Mouse (Mus musculus): Measurements from ENCODE around the gene Abhd12. TPM values are rescaled to one million over a fixed set of nuclear protein-coding genes. Genes with fewer than 3 reads are reported as not detected.

Abhd12 gene
- polyA plus RNA-seq, 1 experiment from 2014 or later: 47.9 TPM

DNA sequence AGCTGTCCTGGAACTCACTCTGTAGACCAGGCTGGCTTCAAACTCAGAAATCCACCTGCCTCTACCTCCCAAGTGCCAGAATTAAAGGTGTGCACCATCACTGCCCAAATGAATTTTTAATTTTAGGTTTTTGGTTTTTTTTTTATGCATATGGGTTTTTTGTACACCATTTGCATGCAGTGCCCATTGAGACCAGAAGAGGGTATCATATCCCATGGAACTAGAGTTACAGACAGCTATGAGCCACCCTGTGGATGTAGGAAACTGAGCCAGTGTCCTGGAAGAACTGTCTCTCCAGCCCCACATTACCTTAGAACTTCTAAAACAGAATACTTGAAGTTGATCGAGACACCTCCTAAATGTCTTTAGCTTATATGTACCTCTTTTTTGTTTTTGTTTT lies 101.5 kb downstream of the Abhd12 start:
- ATAC-seq (ENCODE audit: insufficient number of reproducible peaks, low FRiP score): no peak

DNA sequence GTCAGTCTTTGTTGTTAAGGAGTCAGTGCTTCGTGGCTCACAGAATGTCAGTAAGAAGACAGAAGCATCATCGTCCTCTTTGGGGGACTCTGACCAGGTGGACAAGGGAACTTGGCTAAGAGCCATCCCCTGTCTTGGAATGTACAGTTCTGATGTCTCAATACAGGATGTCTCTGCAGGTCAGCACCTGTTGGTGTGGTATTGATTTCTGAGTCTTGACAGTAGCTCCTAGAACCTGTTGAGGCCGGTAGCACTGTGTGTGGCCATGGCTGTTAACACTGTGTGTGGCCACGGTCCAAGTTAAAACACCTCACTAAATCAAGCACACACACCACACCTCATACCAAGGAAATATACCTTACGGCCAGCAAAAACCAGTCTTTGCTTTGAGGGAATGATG lies 103.9 kb downstream of the Abhd12 start:
- Histone ChIP-seq H3K27me3 (replicated peaks) (no peaks in the 10 kb centered on the region), H3K27ac (ENCODE audit: poor library complexity, severe bottlenecking) (no peak overlapping the region), H3K4me2 (no peak overlapping the region), H3K9ac (no peak overlapping the region), H3K4me3 (no peak overlapping the region), H3K36me3 (peaks cover 87% of the 10 kb centered on the region), H3K9me3 (replicated peaks) (no peaks in the 10 kb centered on the region; the same call in 1 of the 2 replicates), H3K4me1 (replicated peaks) (peaks cover 4% of the 10 kb centered on the region)
- peak; percentile 10; the same call in 1 of the 2 replicates for ATAC-seq (ENCODE audit: insufficient number of reproducible peaks, low FRiP score)
- 91% methylated on average over 5 of the region's 5 CpGs for WGBS

More for the DNA sequence above, 101.5 kb downstream of the Abhd12 start:
- H3K4me1 ChIP-seq (replicated peaks): peaks cover 2% of the 10 kb centered on the region
- WGBS: 85% methylated on average over 1 of the region's 1 CpGs
- no peak overlapping the region for H3K9ac ChIP-seq
- no peak overlapping the region for H3K27ac ChIP-seq (ENCODE audit: poor library complexity, severe bottlenecking)
- H3K27me3 ChIP-seq (replicated peaks): no peaks in the 10 kb centered on the region
- peaks cover 93% of the 10 kb centered on the region for H3K36me3 ChIP-seq
- no peak overlapping the region for H3K4me2 ChIP-seq
- H3K9me3 ChIP-seq (replicated peaks): no peaks in the 10 kb centered on the region; the same call in 1 of the 2 replicates
- no peak overlapping the region for H3K4me3 ChIP-seq

DNA sequence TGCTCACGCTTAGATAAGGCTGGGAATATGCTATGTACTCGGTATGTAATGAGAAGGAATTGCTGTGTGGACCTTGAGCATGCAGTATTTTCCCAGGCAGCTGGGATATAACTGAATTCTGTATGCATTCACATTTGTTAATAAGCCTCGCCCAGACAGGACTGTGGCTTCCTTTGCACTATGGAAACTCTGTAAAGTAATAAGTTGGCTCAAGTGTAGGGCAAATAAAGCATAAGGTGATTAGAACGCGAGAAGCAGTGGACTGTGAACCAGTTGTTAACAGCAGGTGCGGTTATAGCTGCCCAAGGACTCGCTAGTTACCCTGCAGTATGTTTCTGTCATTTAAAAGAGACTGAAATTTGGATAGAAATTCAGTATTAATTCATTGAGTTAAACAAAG lies 106.5 kb downstream of the Abhd12 start:
- ATAC-seq (ENCODE audit: insufficient number of reproducible peaks, low FRiP score): no peak
- H3K4me3 ChIP-seq: no peak overlapping the region
- H3K4me1 ChIP-seq (replicated peaks): peaks cover 4% of the 10 kb centered on the region
- no peak overlapping the region for H3K9ac ChIP-seq
- WGBS: 74% methylated on average over 7 of the region's 7 CpGs
- no peaks in the 10 kb centered on the region; the same call in 1 of the 2 replicates for H3K9me3 ChIP-seq (replicated peaks)
- no peaks in the 10 kb centered on the region for H3K27me3 ChIP-seq (replicated peaks)
- H3K4me2 ChIP-seq: no peak overlapping the region
- peaks cover 88% of the 10 kb centered on the region for H3K36me3 ChIP-seq
- H3K27ac ChIP-seq (ENCODE audit: poor library complexity, severe bottlenecking): no peak overlapping the region

DNA sequence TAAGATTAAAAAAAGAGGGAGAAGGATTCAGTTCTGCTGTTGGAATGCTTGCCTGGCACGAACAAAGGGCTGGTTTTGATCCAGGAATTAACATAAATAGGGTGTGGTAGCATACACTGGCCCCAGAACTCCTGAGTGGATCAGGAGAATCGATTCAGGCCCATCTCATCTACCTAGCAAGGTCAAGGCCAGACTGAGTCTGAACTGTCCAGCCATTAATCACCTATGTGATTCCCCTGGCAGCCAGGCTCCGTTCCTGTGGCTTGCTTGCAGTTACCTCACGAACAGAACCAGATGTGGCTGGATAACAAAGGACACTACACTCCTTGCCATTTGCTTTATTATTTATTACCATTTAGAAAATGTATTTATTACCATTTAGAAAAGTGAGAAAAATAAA lies 111.2 kb downstream of the Abhd12 start:
- no peak overlapping the region for H3K4me2 ChIP-seq
- no peak overlapping the region for H3K4me3 ChIP-seq
- WGBS: 83% methylated on average over 4 of the region's 4 CpGs
- H3K9me3 ChIP-seq (replicated peaks): no peaks in the 10 kb centered on the region
- peaks cover 68% of the 10 kb centered on the region for H3K36me3 ChIP-seq
- no peaks in the 10 kb centered on the region for H3K27me3 ChIP-seq (replicated peaks)
- H3K9ac ChIP-seq: no peak overlapping the region
- ATAC-seq (ENCODE audit: insufficient number of reproducible peaks, low FRiP score): no peak
- peaks cover 16% of the 10 kb centered on the region for H3K4me1 ChIP-seq (replicated peaks)
- no peak overlapping the region for H3K27ac ChIP-seq (ENCODE audit: poor library complexity, severe bottlenecking)

DNA sequence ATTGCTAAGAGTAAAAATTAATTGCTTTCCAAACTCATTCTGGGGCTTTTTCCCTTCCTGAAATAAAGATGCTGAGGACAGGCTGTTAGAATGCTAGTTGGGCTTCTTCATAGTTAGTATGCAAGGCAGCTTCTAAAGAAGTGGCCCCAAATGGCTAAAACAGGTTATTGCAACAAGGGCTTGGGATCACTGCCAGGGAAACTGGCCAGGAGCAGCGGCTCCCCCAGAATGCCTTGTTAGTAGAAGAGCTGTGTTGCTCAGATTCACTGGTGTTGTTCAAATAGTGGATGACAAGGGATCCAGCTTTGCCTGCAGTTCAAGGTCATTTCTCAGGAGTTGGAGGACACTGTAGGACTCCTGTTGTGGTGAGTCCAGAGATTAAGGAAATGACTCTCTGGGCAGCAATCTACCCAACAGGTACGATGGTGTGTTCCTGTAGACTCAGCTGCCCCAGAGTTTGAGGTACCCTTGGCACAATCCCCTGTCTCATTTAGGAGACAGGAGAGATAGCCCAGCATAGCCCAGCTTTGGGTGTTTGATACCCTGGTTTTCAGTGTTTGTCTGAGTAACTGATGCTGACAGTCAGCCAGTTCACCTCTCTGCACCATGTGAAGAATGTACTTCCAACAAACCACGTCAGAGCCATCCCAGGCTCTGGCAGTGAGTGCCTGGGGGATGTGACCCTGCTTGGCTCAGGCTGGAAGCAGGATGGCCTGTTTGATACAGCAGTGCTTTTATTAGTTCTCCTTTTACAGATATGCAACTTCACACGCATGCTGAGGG lies 115.6 kb downstream of the Abhd12 start:
- peaks cover 34% of the 10 kb centered on the region for H3K36me3 ChIP-seq
- WGBS: 36% methylated on average over 4 of the region's 4 CpGs
- H3K4me2 ChIP-seq: peak overlapping the region; percentile 84
- H3K9ac ChIP-seq: peak overlapping the region; percentile 26
- peaks cover 25% of the 10 kb centered on the region for H3K4me1 ChIP-seq (replicated peaks)
- H3K4me3 ChIP-seq: peak overlapping the region; percentile 18
- peak overlapping the region; percentile 88 for H3K27ac ChIP-seq (ENCODE audit: poor library complexity, severe bottlenecking)
- no peak for ATAC-seq (ENCODE audit: insufficient number of reproducible peaks, low FRiP score)
- H3K27me3 ChIP-seq (replicated peaks): no peaks in the 10 kb centered on the region
- no peaks in the 10 kb centered on the region for H3K9me3 ChIP-seq (replicated peaks)

DNA sequence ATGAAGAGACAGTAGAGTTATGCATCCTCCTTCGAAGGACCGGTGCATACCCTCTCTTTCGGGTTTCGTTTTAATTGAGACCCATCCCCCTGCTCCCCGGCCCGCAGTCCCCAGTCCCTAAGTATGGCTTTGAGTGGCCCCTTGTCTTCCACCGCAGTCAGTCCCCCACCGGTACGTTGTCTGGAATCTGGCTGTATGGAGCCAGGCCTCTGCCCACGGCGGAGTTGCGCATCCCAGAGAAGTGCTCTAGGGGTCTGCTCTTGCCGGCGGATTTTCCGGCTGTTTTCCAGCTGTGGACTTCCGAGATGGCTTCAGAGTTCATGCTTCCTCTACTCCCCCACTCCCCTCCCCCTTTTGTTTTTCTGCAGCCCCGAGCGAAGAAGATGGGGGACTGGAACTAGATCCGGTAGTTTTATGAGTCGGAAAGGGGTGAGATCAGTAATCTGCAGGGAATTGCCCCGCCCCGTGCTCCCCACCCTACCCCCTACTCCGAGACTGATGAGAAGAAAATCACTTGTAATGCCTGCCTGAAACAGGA lies 117.2 kb downstream of the Abhd12 start:
- WGBS: under 1% methylated on average over 23 of the region's 23 CpGs
- ATAC-seq (ENCODE audit: insufficient number of reproducible peaks, low FRiP score): peak; percentile 27

DNA sequence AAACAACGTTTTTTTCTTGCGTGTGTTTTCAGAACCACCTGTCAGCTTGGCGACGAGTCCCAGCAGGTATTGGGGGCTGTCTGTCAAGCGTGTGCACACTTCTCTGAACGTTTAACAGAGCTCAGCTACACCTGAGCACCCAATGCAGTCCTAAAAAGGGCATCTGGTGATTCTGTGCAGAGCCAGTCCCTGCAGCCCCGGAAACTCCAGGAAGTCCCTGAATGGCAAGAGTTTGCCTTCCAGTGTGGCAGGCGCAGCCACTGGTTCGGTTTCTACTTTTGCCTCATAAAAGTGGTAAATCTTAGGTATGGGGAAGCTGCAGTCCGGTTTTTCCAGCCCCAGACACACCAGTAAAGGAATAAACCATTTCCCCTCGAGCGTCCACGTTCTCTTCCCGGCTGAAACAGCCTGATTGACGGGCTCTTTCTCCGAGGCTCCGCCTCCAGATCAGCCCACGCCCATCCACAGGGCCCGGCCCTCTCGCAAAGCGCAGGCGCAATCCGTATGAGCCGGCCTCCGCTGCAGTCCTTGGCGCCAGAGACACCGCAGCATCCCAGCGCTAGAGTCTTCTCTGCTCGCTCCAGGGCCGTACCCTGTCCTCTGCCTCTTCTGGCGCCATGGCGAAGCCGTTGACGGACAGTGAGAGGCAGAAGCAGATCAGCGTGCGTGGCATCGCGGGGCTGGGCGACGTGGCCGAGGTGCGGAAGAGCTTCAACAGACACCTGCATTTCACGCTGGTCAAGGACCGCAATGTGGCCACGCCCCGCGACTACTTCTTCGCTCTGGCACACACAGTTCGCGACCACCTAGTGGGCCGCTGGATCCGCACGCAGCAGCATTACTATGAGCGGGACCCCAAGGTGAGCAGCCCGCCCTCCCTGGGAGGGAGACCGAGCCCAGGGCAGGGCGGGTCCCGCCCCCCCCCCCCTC lies 118.0 kb downstream of the Abhd12 start, which contains the start of gene Pygb:
Pygb (plus strand) TSS at position 485 of the 930 bp plus-strand sequence.
- peaks cover 25% of the 10 kb centered on the region for H3K4me1 ChIP-seq (replicated peaks)
- peak within 1 kb of the TSS; percentile 84 for H3K4me2 ChIP-seq
- peak within 1 kb of the TSS; percentile 92 for H3K9ac ChIP-seq
- no peaks in the 10 kb centered on the region for H3K9me3 ChIP-seq (replicated peaks)
- WGBS: 2% methylated on average over 56 of the region's 58 CpGs
- H3K4me3 ChIP-seq: peak within 1 kb of the TSS; percentile 86
- peak; percentile 95 for ATAC-seq (ENCODE audit: insufficient number of reproducible peaks, low FRiP score)
- peaks cover 12% of the 10 kb centered on the region for H3K36me3 ChIP-seq
- H3K27me3 ChIP-seq (replicated peaks): no peaks in the 10 kb centered on the region
- peak within 1 kb of the TSS; percentile 88 for H3K27ac ChIP-seq (ENCODE audit: poor library complexity, severe bottlenecking)

More for the DNA sequence above, 117.2 kb downstream of the Abhd12 start:
- peak overlapping the region; percentile 86 for H3K4me3 ChIP-seq
- peaks cover 19% of the 10 kb centered on the region for H3K36me3 ChIP-seq
- H3K27ac ChIP-seq (ENCODE audit: poor library complexity, severe bottlenecking): peak overlapping the region; percentile 88
- H3K4me1 ChIP-seq (replicated peaks): peaks cover 25% of the 10 kb centered on the region
- H3K9me3 ChIP-seq (replicated peaks): no peaks in the 10 kb centered on the region
- no peaks in the 10 kb centered on the region for H3K27me3 ChIP-seq (replicated peaks)
- H3K4me2 ChIP-seq: peak overlapping the region; percentile 84
- peak overlapping the region; percentile 92 for H3K9ac ChIP-seq

DNA sequence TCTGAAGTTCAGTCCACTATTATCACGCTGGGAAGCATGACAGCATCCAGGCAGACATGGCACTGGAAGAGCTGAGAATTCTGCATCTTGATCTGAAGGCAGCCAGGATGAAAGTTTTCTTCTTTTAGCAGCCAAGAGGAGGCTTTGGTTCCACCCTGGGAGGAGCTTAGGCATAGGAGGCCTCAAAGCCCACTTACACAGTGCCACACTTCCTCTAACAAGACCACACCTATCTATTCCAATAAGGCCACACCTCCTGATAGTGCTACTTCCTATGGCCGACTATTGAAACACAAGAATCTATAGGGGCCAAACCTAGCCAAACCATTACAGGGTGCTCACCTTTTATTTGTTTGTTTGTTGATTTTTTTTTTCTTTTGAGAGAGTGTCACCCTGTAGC lies 121.7 kb downstream of the Abhd12 start:
- no peak for ATAC-seq (ENCODE audit: insufficient number of reproducible peaks, low FRiP score)
- Histone ChIP-seq H3K4me3 (no peak overlapping the region), H3K4me2 (no peak overlapping the region), H3K9ac (no peak overlapping the region), H3K36me3 (no peaks in the 10 kb centered on the region), H3K27ac (ENCODE audit: poor library complexity, severe bottlenecking) (no peak overlapping the region), H3K27me3 (replicated peaks) (no peaks in the 10 kb centered on the region), H3K9me3 (replicated peaks) (no peaks in the 10 kb centered on the region), H3K4me1 (replicated peaks) (peaks cover 24% of the 10 kb centered on the region)
- WGBS: 68% methylated on average over 2 of the region's 2 CpGs

Other genes starting within 250 kb of the Abhd12 start
- gene Acss1, start 236.2 kb downstream of the Abhd12 start, polyA plus RNA-seq (2016; fragmentation: Nextera tagmentation; extraction: Ambion mirVana): 11.1 and 12.7 TPM in 2 replicates
- gene Vsx1, start 215.4 kb downstream of the Abhd12 start, polyA plus RNA-seq (2016; fragmentation: Nextera tagmentation; extraction: Ambion mirVana): not detected in 2 replicates
- gene Entpd6, start 155.7 kb downstream of the Abhd12 start, polyA plus RNA-seq (2016; fragmentation: Nextera tagmentation; extraction: Ambion mirVana): 21.1 and 21.2 TPM in 2 replicates
- 212 and 213 TPM in 2 replicates for gene Pygb, start 118.0 kb downstream of the Abhd12 start, polyA plus RNA-seq (2016; fragmentation: Nextera tagmentation; extraction: Ambion mirVana)
- 30.5 and 34.2 TPM in 2 replicates for gene Gins1, start 659 bp upstream of the Abhd12 start, polyA plus RNA-seq (2016; fragmentation: Nextera tagmentation; extraction: Ambion mirVana)
- 6.7 and 8.4 TPM in 2 replicates for gene Ninl, start 134.6 kb upstream of the Abhd12 start, polyA plus RNA-seq (2016; fragmentation: Nextera tagmentation; extraction: Ambion mirVana)
- gene Nanp, start 134.7 kb upstream of the Abhd12 start, polyA plus RNA-seq (2016; fragmentation: Nextera tagmentation; extraction: Ambion mirVana): 23.5 and 23.7 TPM in 2 replicates
- gene Gm14151, start 187.6 kb upstream of the Abhd12 start, polyA plus RNA-seq (2016; fragmentation: Nextera tagmentation; extraction: Ambion mirVana): not detected in 2 replicates
- not detected in 2 replicates for gene Gm14147, start 193.5 kb upstream of the Abhd12 start, polyA plus RNA-seq (2016; fragmentation: Nextera tagmentation; extraction: Ambion mirVana)

Data from heart, embryonic 12.5 days (tissue).